Mouse (Mus musculus) CH12.LX (cell line): ENCODE data around the gene Hid1. TPM values are rescaled to one million over a fixed set of nuclear protein-coding genes. Genes with fewer than 3 reads are reported as not detected.

Experiments used
- DNase-seq: peaks from one replicate; pipeline ENCODE4 v3.0.0-alpha.2; 2013; ENCODE audit errors: extremely low read depth
- H3K27ac ChIP-seq: 2 replicates; pipeline ENCODE4 v1.5.1; 2012; ENCODE audit warnings: low read depth, mild to moderate bottlenecking, control low read depth, moderate library complexity; ENCODE audit not compliant: insufficient read depth
- H3K27me3 ChIP-seq: replicated peaks from 2 replicates; pipeline ENCODE3; 2012; ENCODE audit warnings: inconsistent platforms
- H3K36me3 ChIP-seq, 2 experiments: replicated peaks in 1 of 2; 2 replicates each; pipeline versions ENCODE3 to v1.6.1; 2012; ENCODE audit warnings: inconsistent platforms in 1 of 2, low read length in 1 of 2, mild to moderate bottlenecking in 1 of 2, mixed read lengths in 1 of 2, moderate library complexity in 1 of 2; ENCODE audit not compliant: control insufficient read depth in 1 of 2, insufficient read depth in 1 of 2
- H3K4me1 ChIP-seq, 2 experiments: 2 replicates each; pipeline ENCODE4 v1.6.1; 2012; ENCODE audit warnings: inconsistent platforms in 1 of 2, moderate library complexity in 1 of 2; ENCODE audit not compliant: insufficient read depth in 2 of 2, control insufficient read depth in 1 of 2
- H3K4me2 ChIP-seq: 2 replicates; pipeline ENCODE4 v1.6.1; 2012; ENCODE audit warnings: low read depth, mild to moderate bottlenecking, control low read depth; ENCODE audit not compliant: poor library complexity, insufficient read depth, severe bottlenecking
- H3K4me3 ChIP-seq, 3 experiments: fragments of 150-350 bp in 1 of 3; sonication (generic) in 1 of 3; replicated peaks in 1 of 3; 2 replicates each; pipeline versions ENCODE3 to v1.5.1; 2011 to 2012; ENCODE audit warnings: low read depth in 2 of 3, low read length in 2 of 3, mild to moderate bottlenecking in 2 of 3, moderate library complexity in 2 of 3, control low read depth in 1 of 3, improper control_type of control experiment in 1 of 3, inconsistent platforms in 1 of 3, mixed read lengths in 1 of 3; ENCODE audit not compliant: poor library complexity in 1 of 3
- H3K79me2 ChIP-seq: replicated peaks from 2 replicates; pipeline ENCODE4 v1.6.1; 2012; ENCODE audit warnings: mild to moderate bottlenecking, moderate library complexity; ENCODE audit not compliant: control insufficient read depth, poor library complexity, insufficient read depth, severe bottlenecking; ENCODE audit errors: extremely low read depth
- H3K9ac ChIP-seq: 2 replicates; pipeline ENCODE4 v1.6.1; 2012; ENCODE audit warnings: low read depth, mild to moderate bottlenecking, control low read depth, moderate library complexity; ENCODE audit not compliant: insufficient read depth
- H3K9me3 ChIP-seq: replicated peaks from 2 replicates; pipeline ENCODE3; 2012; ENCODE audit warnings: low read length, inconsistent platforms, mixed read lengths
- BHLHE40 ChIP-seq: IDR thresholded peaks from 2 replicates; pipeline ENCODE4 v1.6.1; 2011; ENCODE audit warnings: mild to moderate bottlenecking, low read depth, low read length, improper control_type of control experiment
- CHD1 ChIP-seq: IDR thresholded peaks from 2 replicates; pipeline ENCODE4 v1.6.1; 2012; ENCODE audit warnings: low read depth, low read length, improper control_type of control experiment, inconsistent platforms
- CTCF ChIP-seq, 2 experiments: IDR thresholded peaks in 1 of 2; conservative IDR thresholded peaks in 1 of 2; 2 replicates each; pipeline ENCODE4 v1.5.1; 2011 to 2012; ENCODE audit warnings: low read depth in 2 of 2, low read length in 2 of 2, improper control_type of control experiment in 1 of 2, inconsistent platforms in 1 of 2, mild to moderate bottlenecking in 1 of 2, moderate library complexity in 1 of 2
- EP300 ChIP-seq: IDR thresholded peaks from 2 replicates; pipeline ENCODE4 v1.6.1; 2011; ENCODE audit warnings: low read length, improper control_type of control experiment
- GABPA ChIP-seq: IDR thresholded peaks from 2 replicates; pipeline ENCODE4 v1.6.1; 2012; ENCODE audit warnings: low read depth, low read length, improper control_type of control experiment, inconsistent platforms; ENCODE audit not compliant: insufficient replicate concordance
- HCFC1 ChIP-seq: IDR thresholded peaks from 2 replicates; pipeline ENCODE4 v1.6.1; 2012; ENCODE audit warnings: low read depth, mild to moderate bottlenecking, inconsistent platforms, low read length, improper control_type of control experiment
- JUN ChIP-seq: IDR thresholded peaks from 2 replicates; pipeline ENCODE4 v1.6.1; 2011; ENCODE audit warnings: low read depth, mild to moderate bottlenecking, low read length, improper control_type of control experiment, moderate library complexity; ENCODE audit not compliant: insufficient read depth
- JUND ChIP-seq: conservative IDR thresholded peaks from 2 replicates; pipeline ENCODE4 v1.6.1; 2011; ENCODE audit warnings: low read depth, low read length, improper control_type of control experiment
- KAT2A ChIP-seq: IDR thresholded peaks from 2 replicates; pipeline ENCODE4 v1.6.1; 2012; ENCODE audit warnings: low read length, improper control_type of control experiment, inconsistent platforms; ENCODE audit not compliant: insufficient replicate concordance
- MAFK ChIP-seq: IDR thresholded peaks from 2 replicates; pipeline ENCODE4 v1.6.1; 2011; ENCODE audit warnings: low read length, improper control_type of control experiment; ENCODE audit not compliant: insufficient replicate concordance
- MAZ ChIP-seq: IDR thresholded peaks from 2 replicates; pipeline ENCODE4 v1.6.1; 2012; ENCODE audit warnings: low read depth, mild to moderate bottlenecking, inconsistent platforms, low read length, improper control_type of control experiment, moderate library complexity
- MEF2A ChIP-seq: IDR thresholded peaks from 2 replicates; pipeline ENCODE4 v1.6.1; 2014; ENCODE audit warnings: low read depth, mild to moderate bottlenecking, inconsistent platforms, low read length, improper control_type of control experiment, borderline replicate concordance
- MYC ChIP-seq: IDR thresholded peaks from 2 replicates; pipeline ENCODE4 v1.6.1; 2011; ENCODE audit warnings: low read depth, mild to moderate bottlenecking, improper control_type of control experiment, low read length
- PAX5 ChIP-seq: IDR thresholded peaks from 2 replicates; pipeline ENCODE4 v1.6.1; 2012; ENCODE audit warnings: low read length, inconsistent platforms, mixed read lengths
- POLR2A ChIP-seq: IDR thresholded peaks from 2 replicates; pipeline ENCODE4 v1.6.1; 2011; ENCODE audit warnings: low read depth, mild to moderate bottlenecking, improper control_type of control experiment, low read length
- POLR2AphosphoS2 ChIP-seq: IDR thresholded peaks from 2 replicates; pipeline ENCODE4 v1.6.1; 2011; ENCODE audit warnings: low read depth, low read length, improper control_type of control experiment
- RAD21 ChIP-seq: IDR thresholded peaks from 2 replicates; pipeline ENCODE4 v1.6.1; 2011; ENCODE audit warnings: low read depth, mild to moderate bottlenecking, low read length, improper control_type of control experiment, moderate library complexity
- RCOR1 ChIP-seq: conservative IDR thresholded peaks from 2 replicates; pipeline ENCODE4 v1.6.1; 2012; ENCODE audit warnings: low read depth, mild to moderate bottlenecking, inconsistent platforms, low read length, improper control_type of control experiment
- SIN3A ChIP-seq: IDR thresholded peaks from 2 replicates; pipeline ENCODE4 v1.6.1; 2012; ENCODE audit warnings: low read length, improper control_type of control experiment, inconsistent platforms
- TBP ChIP-seq: conservative IDR thresholded peaks from 2 replicates; pipeline ENCODE4 v1.6.1; 2011; ENCODE audit warnings: low read depth, low read length, improper control_type of control experiment
- UBTF ChIP-seq: IDR thresholded peaks from 2 replicates; pipeline ENCODE4 v1.6.1; 2012; ENCODE audit warnings: low read depth, mild to moderate bottlenecking, inconsistent platforms, low read length, improper control_type of control experiment, moderate library complexity
- USF1 ChIP-seq: IDR thresholded peaks from 2 replicates; pipeline ENCODE4 v1.6.1; 2014; ENCODE audit warnings: low read depth, mild to moderate bottlenecking, inconsistent platforms, low read length, improper control_type of control experiment
- ZC3H11A ChIP-seq: IDR thresholded peaks from 2 replicates; pipeline ENCODE4 v1.6.1; 2012; ENCODE audit warnings: low read depth, mild to moderate bottlenecking, inconsistent platforms, low read length, improper control_type of control experiment
- ZKSCAN1 ChIP-seq: IDR thresholded peaks from 2 replicates; pipeline ENCODE4 v1.6.1; 2012; ENCODE audit warnings: low read depth, inconsistent platforms, low read length, improper control_type of control experiment, borderline replicate concordance
- dilution Hi-C: fragments of 300-500 bp; cut with MboI; formaldehyde crosslinking; loops from 2 replicates; pipeline ENCODE4 v1.14.3; 2020; ENCODE audit warnings: low sequenced_read_pairs; ENCODE audit not compliant: extremely low pct_unique_long_range_greater_than_20kb, extremely low pct_ligation_motif_present
- in situ Hi-C: fragments of 300-500 bp; cut with MboI; formaldehyde crosslinking; loops from 3 replicates; pipeline ENCODE4 v1.14.3; 2019; ENCODE audit warnings: low sequenced_read_pairs, low pct_ligation_motif_present, low pct_unique_long_range_greater_than_20kb, mixed read lengths
- polyA plus RNA-seq: library from polyadenylated mRNA; unstranded; fragments of >175 nt; gene quantifications from 2 replicates; pipeline ENCODE4 v1.2.1, GENCODE M21; 2012; ENCODE audit warnings: low read depth; ENCODE audit not compliant: insufficient read length
- total RNA-seq, 2 experiments: library from RNA; depleted of rRNA; stranded (reverse); fragments of 300-350 nt in 1 of 2; fragments of >200 nt in 1 of 2; gene quantifications; 2 replicates each; pipeline ENCODE4 v1.2.3; 2012 to 2014

Hid1 gene
- total and polyA plus RNA-seq, 3 experiments, result 0.12 to 3.6 (median 0.36) TPM

DNA sequence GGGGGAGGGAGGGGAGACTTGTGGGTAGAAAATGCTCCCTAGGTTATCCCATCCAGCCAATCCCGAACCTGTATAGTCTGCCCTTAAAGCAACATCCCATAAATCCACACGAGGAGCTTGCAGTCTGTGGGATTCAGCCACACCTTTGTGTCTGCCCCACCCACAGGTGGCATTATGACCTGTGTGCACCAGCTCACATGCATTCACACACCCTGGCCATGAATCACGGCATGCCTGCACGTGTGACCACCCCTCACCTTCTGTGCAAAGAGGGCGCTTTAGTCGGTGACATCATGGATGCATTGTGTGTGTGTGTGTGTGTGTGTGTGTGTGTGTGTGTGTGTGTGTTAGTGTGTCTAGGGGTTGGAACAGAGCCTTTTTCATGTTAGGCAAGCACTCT lies 25.7 kb downstream of the Hid1 start:
- no peak for DNase-seq
- no peak overlapping the region for H3K9ac ChIP-seq
- H3K36me3 ChIP-seq, result no peaks in the 10 kb centered on the region
- peaks cover 0 to 6% of the 10 kb centered on the region in 2 experiments; a peak in 1 of 4 replicates for H3K4me1 ChIP-seq
- H3K79me2 ChIP-seq, result no peaks in the 10 kb centered on the region
- dilution Hi-C loops (no loop called here), in situ Hi-C loops (no loop called here)
- 0 out of 2 replicates have a peak, but pooled peaks have one; percentile 5 for TF ChIP-seq BHLHE40
- no peak for TF ChIP-seq CTCF (conservative IDR thresholded peaks at IDR 0.05 in 1 of 2, IDR thresholded peaks at IDR 0.05 in 1 of 2; ENCODE audit: low read depth in 2 of 2, low read length in 2 of 2)
- H3K27me3 ChIP-seq, result peaks cover 94% of the 10 kb centered on the region
- H3K27ac ChIP-seq, result no peak overlapping the region
- H3K9me3 ChIP-seq, result peaks cover 4% of the 10 kb centered on the region
- H3K4me3 ChIP-seq, result no peak overlapping the region
- H3K4me2 ChIP-seq, result no peak overlapping the region

DNA sequence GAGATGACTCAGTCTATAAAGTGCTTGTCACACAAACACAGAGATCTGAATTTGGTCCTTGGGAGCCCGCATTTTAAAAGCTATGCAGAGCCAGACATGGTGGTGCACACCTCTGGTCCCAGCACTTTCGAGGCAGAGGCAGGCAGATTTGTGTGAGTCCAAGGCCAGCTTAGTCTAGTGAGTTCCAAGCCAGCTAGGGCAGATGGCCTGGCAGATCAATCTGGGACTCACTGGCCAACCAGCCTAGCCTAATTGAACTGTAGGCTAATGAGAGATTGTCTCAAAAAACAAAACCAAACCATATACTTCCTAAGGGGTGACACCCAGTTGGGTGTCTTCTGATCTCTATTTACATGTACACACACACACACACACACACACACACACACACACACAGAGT lies 26.3 kb downstream of the Hid1 start:
- Histone ChIP-seq H3K79me2 (no peaks in the 10 kb centered on the region), H3K9ac (no peak overlapping the region), H3K36me3 (no peaks in the 10 kb centered on the region), H3K4me2 (no peak overlapping the region), H3K4me1 (peaks cover 0 to 6% of the 10 kb centered on the region in 2 experiments; a peak in 1 of 4 replicates), H3K9me3 (peaks cover 4% of the 10 kb centered on the region)
- in situ Hi-C loops (no loop called here), dilution Hi-C loops (no loop called here)
- no peak for DNase-seq
- no peak for TF ChIP-seq JUND
- TF ChIP-seq TBP, result no peak
- TF ChIP-seq MAZ, result no peak
- TF ChIP-seq SIN3A, result no peak
- TF ChIP-seq CHD1, result no peak
- no peak for TF ChIP-seq JUN
- TF ChIP-seq USF1, result no peak
- no peak for TF ChIP-seq EP300
- no peak for TF ChIP-seq RCOR1
- no peak for TF ChIP-seq PAX5
- TF ChIP-seq POLR2AphosphoS2, result no peak
- no peak for TF ChIP-seq CTCF (conservative IDR thresholded peaks at IDR 0.05 in 1 of 2, IDR thresholded peaks at IDR 0.05 in 1 of 2; ENCODE audit: low read depth in 2 of 2, low read length in 2 of 2)
- TF ChIP-seq UBTF, result no peak
- no peak for TF ChIP-seq RAD21
- TF ChIP-seq, all 38 proteins: peak for 0
- Histone ChIP-seq H3K4me3 (no peak overlapping the region), H3K27me3 (peaks cover 94% of the 10 kb centered on the region), H3K27ac (no peak overlapping the region)

DNA sequence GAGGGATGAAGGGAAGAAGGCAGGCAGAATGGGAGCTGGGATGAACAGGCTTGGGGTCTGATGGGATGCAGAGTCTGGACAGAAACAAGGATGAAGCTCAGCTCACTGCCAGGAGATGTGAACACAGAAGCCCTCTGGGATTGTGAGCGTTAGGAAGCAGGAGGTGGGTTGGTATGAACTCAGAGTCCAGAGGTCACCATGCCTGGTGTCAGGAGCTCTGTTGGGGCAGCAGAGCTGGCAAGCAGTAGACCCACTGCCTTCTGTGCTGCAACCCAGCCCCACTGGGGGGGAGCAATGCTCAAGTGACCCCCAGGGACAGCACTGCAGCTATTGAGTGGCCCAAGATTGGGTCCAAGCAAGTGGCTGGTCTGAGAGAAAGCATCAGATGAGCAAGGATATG lies 29.7 kb downstream of the Hid1 start:
- in situ Hi-C loops, result no loop called here
- Histone ChIP-seq H3K9ac (no peak overlapping the region), H3K27ac (no peak overlapping the region), H3K4me2 (no peak overlapping the region), H3K4me1 (no peaks in the 10 kb centered on the region), H3K79me2 (no peaks in the 10 kb centered on the region)
- no peak for DNase-seq
- dilution Hi-C loops, result no loop called here
- TF ChIP-seq GABPA, result no peak
- TF ChIP-seq MAZ, result no peak
- no peak for TF ChIP-seq MEF2A
- TF ChIP-seq KAT2A, result no peak
- no peak for TF ChIP-seq MYC
- no peak for TF ChIP-seq ZC3H11A
- TF ChIP-seq POLR2A, result no peak
- TF ChIP-seq TBP, result no peak
- TF ChIP-seq SIN3A, result no peak
- TF ChIP-seq CTCF (conservative IDR thresholded peaks at IDR 0.05 in 1 of 2, IDR thresholded peaks at IDR 0.05 in 1 of 2; ENCODE audit: low read depth in 2 of 2, low read length in 2 of 2), result no peak
- no peak for TF ChIP-seq RAD21
- no peak for TF ChIP-seq HCFC1
- TF ChIP-seq MAFK, result no peak
- no peak for TF ChIP-seq ZKSCAN1
- TF ChIP-seq USF1, result no peak
- TF ChIP-seq, all 38 proteins: peak for 0
- Histone ChIP-seq H3K9me3 (peaks cover 4% of the 10 kb centered on the region), H3K36me3 (no peaks in the 10 kb centered on the region), H3K27me3 (peaks cover 96% of the 10 kb centered on the region), H3K4me3 (no peak overlapping the region)
